Mouse (Mus musculus) olfactory bulb, adult 2 months (tissue): ENCODE measurements around the gene Tnfsf9.

Experiments used
- CTCF ChIP-seq: fragments of 200-500 bp; IDR thresholded peaks from 2 replicates; pipeline ENCODE4 v1.5.1; 2012; ENCODE audit warnings: low read depth, mild to moderate bottlenecking, low read length, moderate library complexity; ENCODE audit not compliant: insufficient read depth
- POLR2A ChIP-seq: fragments of 200-500 bp; IDR thresholded peaks from 2 replicates; pipeline ENCODE4 v1.6.1; 2012; ENCODE audit warnings: mild to moderate bottlenecking, low read depth, low read length, moderate library complexity; ENCODE audit not compliant: insufficient read depth

DNA sequence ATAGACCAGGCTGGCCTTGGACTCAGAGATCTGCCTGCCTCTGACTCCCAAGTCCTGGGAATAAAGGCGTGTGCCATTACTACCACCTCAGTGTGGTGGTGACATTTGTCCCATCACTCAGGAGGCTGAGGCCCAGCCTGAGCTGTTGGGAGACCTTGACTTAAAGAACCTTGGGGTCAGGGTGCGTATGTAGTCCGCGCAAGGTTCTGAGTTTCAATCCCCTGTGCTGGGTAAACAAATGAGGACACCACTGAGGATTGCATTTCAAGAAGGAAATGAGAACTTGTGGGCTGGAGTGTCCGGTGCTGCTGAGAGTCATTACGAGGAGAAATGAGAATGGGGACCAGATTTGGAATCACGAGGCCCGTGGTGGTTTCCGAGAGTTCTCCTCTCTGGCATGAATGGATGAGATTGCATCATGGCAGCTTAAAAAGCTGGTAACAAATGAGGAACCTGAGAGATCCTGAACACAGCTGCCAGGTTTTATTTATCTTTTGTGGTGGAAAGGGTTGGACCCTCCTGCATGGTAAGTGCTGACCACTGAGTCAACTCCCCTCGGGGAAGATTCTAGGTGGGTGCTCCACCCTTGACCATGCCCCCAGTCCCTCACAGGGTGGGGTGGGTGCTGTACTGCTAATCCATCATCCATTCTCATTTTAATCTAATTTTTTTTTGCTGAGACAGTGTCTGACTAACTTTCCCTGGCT, 7.8 kb downstream of the Tnfsf9 start:
- TF ChIP-seq CTCF = no peak
- no peak for TF ChIP-seq POLR2A
